Mouse (Mus musculus) lung, adult 2 months (tissue): ENCODE measurements at regions not wholly inside any gene's neighbourhood (a gene's known extent, or its start where the extent isn't known, plus 50 kb on each side); places are given as distances from the start of the nearest gene placed in this dataset.

ENCODE experiments used
- CTCF ChIP-seq: fragments of 200-500 bp; IDR thresholded peaks from 2 replicates; pipeline ENCODE4 v1.5.1; 2011; ENCODE audit warnings: mild to moderate bottlenecking, low read length, control low read depth; ENCODE audit not compliant: insufficient read depth
- POLR2A ChIP-seq: fragments of 200-500 bp; IDR thresholded peaks from 2 replicates; pipeline ENCODE4 v1.6.1; 2011; ENCODE audit warnings: low read depth, mild to moderate bottlenecking, control low read depth, low read length, borderline replicate concordance; ENCODE audit errors: extremely low read depth

GRCm38 (mm10) chr14:62058100-62058499, 234.3 kb upstream of the Rnaseh2b start:
- TF ChIP-seq POLR2A: no peak
- TF ChIP-seq CTCF: no peak
